ENCODE assay signal across 25 mouse cellular contexts in genomic region chr17:43645136-43645535, GRCm38 (mm10). TPM values are rescaled to one million over a fixed set of nuclear protein-coding genes. Genes with fewer than 3 reads are reported as not detected.
A peak's percentile ranks its signal among the peaks of the same experiment; 100 is the strongest.
DNase-seq lines count a peak whose midpoint lies in the region; ATAC-seq lines count a peak whose summit lies in the region.
"Had no signal": no experiment of that assay in that cellular context is flagged by ENCODE, and none has a peak within 500 bp of the region (broad histone marks: within the 10 kb centered on the region; RNA-seq: fewer than 3 reads in every experiment).

No protein-coding gene starts in this region.

- H3K36me3 ChIP-seq in lung, embryonic 16.5 days (ENCODE audit: control insufficient read depth, insufficient read depth, low read length) = peaks cover 2% of the 10 kb centered on the region; the same call in 1 of the 2 replicates
- H3K36me3 ChIP-seq in forebrain, embryonic 12.5 days (replicated peaks) = peaks cover 75% of the 10 kb centered on the region
- peaks cover 5% of the 10 kb centered on the region; the same call in 1 of the 2 replicates for H3K36me3 ChIP-seq in forebrain, embryonic 11.5 days (ENCODE audit: control insufficient read depth, insufficient read depth, low read length)

- H3K9me3 ChIP-seq in lung, embryonic 16.5 days (ENCODE audit: control insufficient read depth, low read length) = no peaks in the 10 kb centered on the region; the same call in 1 of the 2 replicates
- no peaks in the 10 kb centered on the region for H3K9me3 ChIP-seq in forebrain, embryonic 12.5 days
- no peaks in the 10 kb centered on the region for H3K9me3 ChIP-seq in forebrain, embryonic 11.5 days (ENCODE audit: control insufficient read depth, low read length)
- H3K9me3 ChIP-seq: embryonic facial prominence, embryonic 15.5 days; hindbrain, embryonic 15.5 days had no signal

- no peak overlapping the region for H3K4me2 ChIP-seq in lung, embryonic 16.5 days (ENCODE audit: low read depth, low read length)
- no peak overlapping the region for H3K4me2 ChIP-seq in forebrain, embryonic 12.5 days
- no peak overlapping the region for H3K4me2 ChIP-seq in forebrain, embryonic 11.5 days (ENCODE audit: low read depth, low read length, severe bottlenecking)
- H3K4me2 ChIP-seq: embryonic facial prominence, embryonic 15.5 days; hindbrain, embryonic 15.5 days; midbrain, embryonic 13.5 days had no signal

- H3K4me3 ChIP-seq in lung, embryonic 16.5 days (ENCODE audit: low read length) = no peak overlapping the region
- H3K4me3 ChIP-seq in forebrain, embryonic 12.5 days (replicated peaks) = no peak overlapping the region
- H3K4me3 ChIP-seq in forebrain, embryonic 11.5 days (ENCODE audit: low read depth, low read length) = no peak overlapping the region
- H3K4me3 ChIP-seq: embryonic facial prominence, embryonic 15.5 days; forebrain, embryonic 10.5 days; hindbrain, embryonic 15.5 days; layer of hippocampus, adult 2 months; midbrain, embryonic 13.5 days had no signal

- no peak overlapping the region for H3K9ac ChIP-seq in lung, embryonic 16.5 days (ENCODE audit: low read length)
- H3K9ac ChIP-seq in forebrain, embryonic 12.5 days = no peak overlapping the region
- H3K9ac ChIP-seq in forebrain, embryonic 11.5 days (ENCODE audit: low read length) = no peak overlapping the region
- H3K9ac ChIP-seq: embryonic facial prominence, embryonic 15.5 days; hindbrain, embryonic 15.5 days; midbrain, embryonic 13.5 days had no signal

- 82% methylated on average over 3 of the region's 3 CpGs for WGBS in lung, embryonic 16.5 days
- 93% methylated on average over 3 of the region's 3 CpGs for WGBS in forebrain, embryonic 12.5 days
- WGBS in forebrain, embryonic 11.5 days = 93% methylated on average over 3 of the region's 3 CpGs

- no peak for ATAC-seq in lung, embryonic 16.5 days (ENCODE audit: low read depth)
- ATAC-seq in forebrain, embryonic 12.5 days (ENCODE audit: low FRiP score) = no peak
- ATAC-seq in forebrain, embryonic 11.5 days (replicated peaks; ENCODE audit: low FRiP score) = no peak
- ATAC-seq: activated CD4-positive, CD25-positive, alpha-beta regulatory T cell, adult 4 months; midbrain, embryonic 13.5 days had no signal

- H3K4me1 ChIP-seq in lung, embryonic 16.5 days (replicated peaks; ENCODE audit: control insufficient read depth, insufficient read depth, low read length) = peaks cover 9% of the 10 kb centered on the region
- H3K4me1 ChIP-seq in forebrain, embryonic 12.5 days = peaks cover 2% of the 10 kb centered on the region; the same call in 1 of the 2 replicates
- H3K4me1 ChIP-seq in forebrain, embryonic 11.5 days (replicated peaks; ENCODE audit: control insufficient read depth, insufficient read depth, low read length) = no peaks in the 10 kb centered on the region
- H3K4me1 ChIP-seq: embryonic facial prominence, embryonic 15.5 days; forebrain, embryonic 10.5 days; hindbrain, embryonic 15.5 days; midbrain, embryonic 13.5 days had no signal

- peak overlapping the region; percentile 56; the same call in 1 of the 2 replicates for H3K27ac ChIP-seq in lung, embryonic 16.5 days (ENCODE audit: low read length)
- H3K27ac ChIP-seq in forebrain, embryonic 12.5 days = no peak overlapping the region
- H3K27ac ChIP-seq in forebrain, embryonic 11.5 days (ENCODE audit: low read depth, low read length) = no peak overlapping the region
- H3K27ac ChIP-seq: forebrain, embryonic 10.5 days; hindbrain, embryonic 15.5 days; layer of hippocampus, adult 2 months; midbrain, embryonic 13.5 days had no signal

- no peak for DNase-seq in lung, adult 18-20 months
- DNase-seq in T-cell, adult 2 months (ENCODE audit: low spot score) = peak; percentile 35
- DNase-seq in thymus, adult 18-20 months = peak; percentile 13 to 30
- DNase-seq in ovary, postnatal 14 days (ENCODE audit: low spot score) = no peak
- DNase-seq in forebrain, embryonic 11.5 days (ENCODE audit: low spot score) = no peak
- DNase-seq: adrenal gland, postnatal 14 days; cerebellum, adult 9-10 months; embryo, embryonic 11 days; gastrocnemius, postnatal 36 days; heart, postnatal 10 days; kidney, adult 11 months; kidney, postnatal 10 days; left cerebral cortex, postnatal 4 days; lung, postnatal 4 days had no signal

- H3K27me3 ChIP-seq in lung, embryonic 16.5 days (ENCODE audit: control insufficient read depth, insufficient read depth, low read depth, low read length) = no peaks in the 10 kb centered on the region
- H3K27me3 ChIP-seq in forebrain, embryonic 12.5 days = no peaks in the 10 kb centered on the region
- no peaks in the 10 kb centered on the region for H3K27me3 ChIP-seq in forebrain, embryonic 11.5 days (ENCODE audit: control insufficient read depth, insufficient read depth, low read length)
- H3K27me3 ChIP-seq: embryonic facial prominence, embryonic 15.5 days; hindbrain, embryonic 15.5 days; midbrain, embryonic 13.5 days had no signal

RNA-seq across cellular contexts. Expression of gene Tdrd6, which starts 15.0 kb away (rescaled TPM):
- polyA plus RNA-seq in lung, embryonic 16.5 days (2015; fragmentation: Nextera tagmentation; extraction: Ambion mirVana) = not detected in 2 replicates
- polyA plus RNA-seq in forebrain, embryonic 12.5 days (2016; fragmentation: Nextera tagmentation; extraction: Ambion mirVana) = 0.04 TPM in 1 of 2 replicates, not detected in the other
- polyA plus RNA-seq in forebrain, embryonic 11.5 days (2014; fragmentation: Nextera tagmentation; extraction: Ambion mirVana) = 0.04 and 0.19 TPM in 2 replicates
- polyA plus RNA-seq: activated CD4-positive, CD25-positive, alpha-beta regulatory T cell, adult 4 months; liver, adult 2 months; small intestine, adult 2 months; stomach, embryonic 14.5 days had no signal

RNA-seq across cellular contexts. Expression of gene Slc25a27, which starts 21.9 kb away (rescaled TPM):
- polyA plus RNA-seq in lung, embryonic 16.5 days (2015; fragmentation: Nextera tagmentation; extraction: Ambion mirVana) = 19.0 and 23.9 TPM in 2 replicates
- polyA plus RNA-seq in forebrain, embryonic 12.5 days (2016; fragmentation: Nextera tagmentation; extraction: Ambion mirVana) = 84.4 and 99.3 TPM in 2 replicates
- 56.6 and 60.9 TPM in 2 replicates for polyA plus RNA-seq in forebrain, embryonic 11.5 days (2014; fragmentation: Nextera tagmentation; extraction: Ambion mirVana)

RNA-seq across cellular contexts. Expression of gene Cyp39a1, which starts 22.1 kb away (rescaled TPM):
- 45.0 and 48.9 TPM in 2 replicates for polyA plus RNA-seq in lung, embryonic 16.5 days (2015; fragmentation: Nextera tagmentation; extraction: Ambion mirVana)
- 32.7 and 41.1 TPM in 2 replicates for polyA plus RNA-seq in forebrain, embryonic 12.5 days (2016; fragmentation: Nextera tagmentation; extraction: Ambion mirVana)
- polyA plus RNA-seq in forebrain, embryonic 11.5 days (2014; fragmentation: Nextera tagmentation; extraction: Ambion mirVana) = 37.1 and 41.1 TPM in 2 replicates

Comparison
In these comparisons a context has a peak if more than half of its experiments do, and no peak if none do; other contexts are left out.
1. DNase-seq: peak in T-cell, adult 2 months (single experiment) and thymus, adult 18-20 months (2 of 2); none in lung, adult 18-20 months (0 of 2), ovary, postnatal 14 days (single experiment) and forebrain, embryonic 11.5 days (single experiment).